Mouse (Mus musculus) large intestine, adult 2 months (tissue): ENCODE data around the gene Oosp1. TPM values are rescaled to one million over a fixed set of nuclear protein-coding genes. Genes with fewer than 3 reads are reported as not detected.

Experiments
- DNase-seq: peaks from one replicate; pipeline ENCODE4 v3.0.0-alpha.2; 2012; ENCODE audit warnings: low read depth, low spot score
- WGBS: fragments of 180-500 bp; shearing (Covaris S2); methylation state at CpG from one replicate; pipeline ENCODE4 v1.1.7; 2018; 5-methylcytosine and 5-hydroxymethylcytosine counted together
- polyA plus RNA-seq: library from polyadenylated mRNA; depleted of rRNA; stranded (reverse); fragments of >200 nt; gene quantifications from 2 replicates; pipeline ENCODE4 v1.2.3, GENCODE M21; 2012; rRNA removed

The Oosp1 gene
- polyA plus RNA-seq, 1 experiment, result not detected

- WGBS, result 36% methylated on average over 5 of the region's 5 CpGs
- DNase-seq, result no peak
Observed at GRCm38 (mm10) chr19:11625231-11625630, 65.7 kb downstream of the Oosp1 start.

GRCm38 (mm10) chr19:11624800-11625199 is 66.2 kb downstream of the Oosp1 start:
- no peak for DNase-seq

- WGBS, result 90% methylated on average over 2 of the region's 2 CpGs
Observed at GRCm38 (mm10) chr19:11623551-11623950, 67.4 kb downstream of the Oosp1 start, which contains the start of gene Ms4a2. Ms4a2 (minus strand) TSS chr19:11623719.

GRCm38 (mm10) chr19:11617983-11618382 is 73.0 kb downstream of the Oosp1 start:
- no peak for DNase-seq

More at GRCm38 (mm10) chr19:11623551-11623950, 67.4 kb downstream of the Oosp1 start, which contains the start of gene Ms4a2:
- DNase-seq, result no peak

Other genes starting within 250 kb of the Oosp1 start
- 4.2 and 5.4 TPM in 2 replicates for gene Ms4a4b, start 247.6 kb downstream of the Oosp1 start, polyA plus RNA-seq
- 4.7 and 8.6 TPM in 2 replicates for gene Ms4a6c, start 221.8 kb downstream of the Oosp1 start, polyA plus RNA-seq
- gene Gm8369, start 205.2 kb downstream of the Oosp1 start, polyA plus RNA-seq, result 3.3 and 3.7 TPM in 2 replicates
- 5.6 and 8.3 TPM in 2 replicates for gene Ms4a6b, start 174.6 kb downstream of the Oosp1 start, polyA plus RNA-seq
- 8.2 and 13.2 TPM in 2 replicates for gene Ms4a4d, start 154.3 kb downstream of the Oosp1 start, polyA plus RNA-seq
- gene Ms4a6d, start 86.3 kb downstream of the Oosp1 start, polyA plus RNA-seq, result 3.8 and 5.7 TPM in 2 replicates
- gene Ms4a2, start 67.4 kb downstream of the Oosp1 start, polyA plus RNA-seq, result 0.12 TPM in 1 of 2 replicates, not detected in the other
- gene Ms4a3, start 50.3 kb downstream of the Oosp1 start, polyA plus RNA-seq, result not detected in 2 replicates
- not detected in 2 replicates for gene Oosp2, start 30.6 kb downstream of the Oosp1 start, polyA plus RNA-seq
- not detected in 2 replicates for gene Oosp3, start 5.9 kb upstream of the Oosp1 start, polyA plus RNA-seq
- gene Gif, start 56.4 kb upstream of the Oosp1 start, polyA plus RNA-seq, result 0.10 and 0.51 TPM in 2 replicates
- 14.7 and 15.7 TPM in 2 replicates for gene Mrpl16, start 79.2 kb upstream of the Oosp1 start, polyA plus RNA-seq
- 24.8 and 30.6 TPM in 2 replicates for gene Stx3, start 128.3 kb upstream of the Oosp1 start, polyA plus RNA-seq
- not detected in 2 replicates for gene Olfr1417, start 148.1 kb upstream of the Oosp1 start, polyA plus RNA-seq
- not detected in 2 replicates for gene Olfr1418, start 169.9 kb upstream of the Oosp1 start, polyA plus RNA-seq
- gene Olfr1419, start 184.0 kb upstream of the Oosp1 start, polyA plus RNA-seq, result not detected in 2 replicates
- not detected in 2 replicates for gene Olfr1420, start 195.4 kb upstream of the Oosp1 start, polyA plus RNA-seq
- gene Patl1, start 221.2 kb upstream of the Oosp1 start, polyA plus RNA-seq, result 10.4 and 16.4 TPM in 2 replicates